Comparison of ENCODE assay signal across 8 mouse cellular contexts in genomic region chr13:92353956-92354355, GRCm38 (mm10). TPM values are rescaled to one million over a fixed set of nuclear protein-coding genes. Genes with fewer than 3 reads are reported as not detected.
DNase-seq lines count a peak whose midpoint lies in the region; ATAC-seq and TF ChIP-seq lines count a peak whose summit lies in the region.

No protein-coding gene starts in this region.

- peaks cover 32% of the 10 kb centered on the region for H3K4me1 ChIP-seq in G1E (ENCODE audit: insufficient read depth, low read depth, low read length)
- H3K4me1 ChIP-seq in forebrain, embryonic 14.5 days (ENCODE audit: control insufficient read depth, insufficient read depth, low read length), result peaks cover 11% of the 10 kb centered on the region
- peaks cover 24% of the 10 kb centered on the region for H3K4me1 ChIP-seq in limb, embryonic 15.5 days
- H3K4me1 ChIP-seq in neural tube, embryonic 14.5 days (ENCODE audit: control insufficient read depth, insufficient read depth, low read length), result 0 out of 2 replicates have a peak, but pooled peaks cover 6% of the 10 kb centered on the region

- TF ChIP-seq CTCF in G1E (IDR thresholded peaks at IDR 0.05; ENCODE audit: low read depth, low read length), result no peak

- peak overlapping the region; percentile 88 for H3K4me2 ChIP-seq in forebrain, embryonic 14.5 days (ENCODE audit: low read length)
- peak overlapping the region; percentile 51 for H3K4me2 ChIP-seq in limb, embryonic 15.5 days
- peak overlapping the region; percentile 96 for H3K4me2 ChIP-seq in neural tube, embryonic 14.5 days (ENCODE audit: low read depth, low read length)

- intact Hi-C loops in heart, postnatal 25 days (cut with DNase I), result no loop called here

- H3K27me3 ChIP-seq in G1E (ENCODE audit: insufficient read depth, low read length), result no peaks in the 10 kb centered on the region
- no peaks in the 10 kb centered on the region for H3K27me3 ChIP-seq in forebrain, embryonic 14.5 days (replicated peaks; ENCODE audit: control insufficient read depth, insufficient read depth, low read length)
- no peaks in the 10 kb centered on the region for H3K27me3 ChIP-seq in limb, embryonic 15.5 days
- no peaks in the 10 kb centered on the region for H3K27me3 ChIP-seq in neural tube, embryonic 14.5 days (ENCODE audit: control insufficient read depth, insufficient read depth, low read length)

- peak; percentile 74 for DNase-seq in heart, adult 11 months
- no peak for DNase-seq in heart, postnatal 25 days (ENCODE audit: low spot score)
- DNase-seq in G1E (ENCODE audit: low spot score), result no peak
- DNase-seq in forebrain, embryonic 14.5 days (ENCODE audit: low spot score), result no peak
- no peak for DNase-seq in frontal cortex, postnatal 36 days (ENCODE audit: low spot score in 2 of 2)
- no peak for DNase-seq in layer of hippocampus, adult 8-10 months (ENCODE audit: low spot score in 2 of 2)

- H3K36me3 ChIP-seq in G1E (replicated peaks), result peaks cover 58% of the 10 kb centered on the region
- H3K36me3 ChIP-seq in forebrain, embryonic 14.5 days (ENCODE audit: control insufficient read depth, insufficient read depth, low read length), result peaks cover 12% of the 10 kb centered on the region
- H3K36me3 ChIP-seq in limb, embryonic 15.5 days, result peaks cover 12% of the 10 kb centered on the region
- no peaks in the 10 kb centered on the region; the same call in 1 of the 2 replicates for H3K36me3 ChIP-seq in neural tube, embryonic 14.5 days (ENCODE audit: control insufficient read depth, insufficient read depth, low read length)

- no peaks in the 10 kb centered on the region for H3K9me3 ChIP-seq in G1E (replicated peaks)
- no peaks in the 10 kb centered on the region for H3K9me3 ChIP-seq in forebrain, embryonic 14.5 days (replicated peaks; ENCODE audit: control insufficient read depth, low read length)
- no peaks in the 10 kb centered on the region for H3K9me3 ChIP-seq in limb, embryonic 15.5 days
- no peaks in the 10 kb centered on the region for H3K9me3 ChIP-seq in neural tube, embryonic 14.5 days (ENCODE audit: control insufficient read depth, low read length)

- H3K4me3 ChIP-seq in G1E (ENCODE audit: low read depth, low read length), result peak overlapping the region; percentile 92
- peak overlapping the region; percentile 61 for H3K4me3 ChIP-seq in forebrain, embryonic 14.5 days (ENCODE audit: low read depth, low read length)
- H3K4me3 ChIP-seq in limb, embryonic 15.5 days, result peak overlapping the region; percentile 80
- H3K4me3 ChIP-seq in neural tube, embryonic 14.5 days (ENCODE audit: low read depth, low read length), result peak overlapping the region; percentile 69

- ATAC-seq in G1E (ENCODE audit: extremely low read depth, insufficient number of reproducible peaks, low FRiP score, poor library complexity, severe bottlenecking), result no peak
- ATAC-seq in forebrain, embryonic 14.5 days, result no peak; the same call in 1 of the 2 replicates
- no peak for ATAC-seq in limb, embryonic 15.5 days (ENCODE audit: insufficient number of reproducible peaks, low FRiP score, low TSS enrichment, low read depth)
- no peak for ATAC-seq in neural tube, embryonic 14.5 days (ENCODE audit: low read depth)

- WGBS in forebrain, embryonic 14.5 days, result 35% methylated on average over 4 of the region's 4 CpGs
- WGBS in limb, embryonic 15.5 days, result 16% methylated on average over 4 of the region's 4 CpGs
- 22% methylated on average over 4 of the region's 4 CpGs for WGBS in neural tube, embryonic 14.5 days

- H3K9ac ChIP-seq in forebrain, embryonic 14.5 days (ENCODE audit: low read length), result peak overlapping the region; percentile 70
- peak overlapping the region; percentile 44; the same call in 1 of the 2 replicates for H3K9ac ChIP-seq in limb, embryonic 15.5 days
- peak overlapping the region; percentile 56 for H3K9ac ChIP-seq in neural tube, embryonic 14.5 days (replicated peaks; ENCODE audit: low read depth, low read length)

- peak overlapping the region; percentile 84; the same call in 1 of the 2 replicates for H3K27ac ChIP-seq in forebrain, embryonic 14.5 days (ENCODE audit: low read depth, low read length)
- peak overlapping the region; percentile 96 for H3K27ac ChIP-seq in limb, embryonic 15.5 days
- H3K27ac ChIP-seq in neural tube, embryonic 14.5 days (ENCODE audit: low read depth, low read length), result peak overlapping the region; percentile 91; the same call in 1 of the 2 replicates

RNA-seq across cellular contexts. Expression of gene Dhfr, which starts 0.6 kb away (rescaled TPM):
- total RNA-seq in heart, postnatal 25 days (2021), result under 1 TPM; 0.61 to 0.96 TPM
- total RNA-seq in G1E (2014; fragmentation: Nextera tagmentation), result 24.2 and 30.5 TPM in 2 replicates
- total RNA-seq in G1E (2017), result 26.5 and 27.1 TPM in 2 replicates
- 1.1 and 1.2 TPM in 2 replicates for polyA plus RNA-seq in G1E (2012)
- polyA plus RNA-seq in forebrain, embryonic 14.5 days (2014; fragmentation: Nextera tagmentation; extraction: Ambion mirVana), result 9.1 and 10.8 TPM in 2 replicates
- 11.8 and 12.2 TPM in 2 replicates for polyA plus RNA-seq in limb, embryonic 15.5 days (2015; fragmentation: Nextera tagmentation; extraction: Ambion mirVana)
- 3.2 and 3.5 TPM in 2 replicates for polyA plus RNA-seq in neural tube, embryonic 14.5 days (2014; fragmentation: Nextera tagmentation; extraction: Ambion mirVana)
- total RNA-seq in layer of hippocampus, adult 8-10 months (2022), result 1 to 10 TPM; 1.5 to 1.7 (median 1.7) TPM

RNA-seq across cellular contexts. Expression of gene Msh3, which starts 0.8 kb away (rescaled TPM):
- 10 to 100 TPM in 1 of 2 experiments, 1 to 10 TPM in 1; 8.0 to 10.3 TPM for total RNA-seq in heart, postnatal 25 days (2021)
- total RNA-seq in G1E (2014; fragmentation: Nextera tagmentation), result 39.0 and 44.4 TPM in 2 replicates
- 43.7 and 49.1 TPM in 2 replicates for total RNA-seq in G1E (2017)
- 33.1 and 33.5 TPM in 2 replicates for polyA plus RNA-seq in G1E (2012)
- 26.9 and 29.7 TPM in 2 replicates for polyA plus RNA-seq in forebrain, embryonic 14.5 days (2014; fragmentation: Nextera tagmentation; extraction: Ambion mirVana)
- polyA plus RNA-seq in limb, embryonic 15.5 days (2015; fragmentation: Nextera tagmentation; extraction: Ambion mirVana), result 21.4 and 22.1 TPM in 2 replicates
- 34.7 and 35.1 TPM in 2 replicates for polyA plus RNA-seq in neural tube, embryonic 14.5 days (2014; fragmentation: Nextera tagmentation; extraction: Ambion mirVana)
- 10 to 100 TPM; 24.1 to 29.0 (median 25.4) TPM for total RNA-seq in layer of hippocampus, adult 8-10 months (2022)

RNA-seq across cellular contexts. Expression of gene Gm20379, which starts 48.2 kb away (rescaled TPM):
- total RNA-seq in heart, postnatal 25 days (2021), result not detected
- total RNA-seq in G1E (2014; fragmentation: Nextera tagmentation) (not detected in 2 replicates), G1E (2017) (not detected in 2 replicates)
- polyA plus RNA-seq in G1E (2012), result not detected in 2 replicates
- polyA plus RNA-seq in forebrain, embryonic 14.5 days (2014; fragmentation: Nextera tagmentation; extraction: Ambion mirVana), result 0.24 and 0.30 TPM in 2 replicates
- 0.67 and 1.3 TPM in 2 replicates for polyA plus RNA-seq in limb, embryonic 15.5 days (2015; fragmentation: Nextera tagmentation; extraction: Ambion mirVana)
- polyA plus RNA-seq in neural tube, embryonic 14.5 days (2014; fragmentation: Nextera tagmentation; extraction: Ambion mirVana), result 1.4 and 1.7 TPM in 2 replicates
- total RNA-seq in layer of hippocampus, adult 8-10 months (2022), result not detected
